Mouse (Mus musculus) erythroblast, adult 5-6 weeks (primary cell): Measurements from ENCODE around the gene Abhd2. TPM values are rescaled to one million over a fixed set of nuclear protein-coding genes. Genes with fewer than 3 reads are reported as not detected.
"Not testable (repeated sequence)": the region's sequence is repeated elsewhere in the genome, so short reads cannot be mapped to it uniquely, and the experiment has no call there.

ENCODE experiments used
- ATAC-seq: replicated peaks from 2 replicates; pipeline ENCODE4 v1.8.0; 2016; ENCODE audit warnings: moderate number of reproducible peaks, mild to moderate bottlenecking, moderate TSS enrichment, inconsistent platforms; ENCODE audit not compliant: poor library complexity, low FRiP score, severe bottlenecking
- total RNA-seq, 2 experiments: library from RNA; stranded (forward) in 1 of 2; stranded (reverse) in 1 of 2; fragments of 150-400 nt in 1 of 2; fragments of 200-764, 138-1000 nt in 1 of 2; gene quantifications; 2 replicates each; pipeline versions ENCODE4 v1.2.3 to v1.2.4; 2015 to 2017; ENCODE audit warnings: low replicate concordance in 2 of 2

The Abhd2 gene
- total RNA-seq, 2 experiments from 2014 or later: 12.1 to 19.6 TPM

DNA sequence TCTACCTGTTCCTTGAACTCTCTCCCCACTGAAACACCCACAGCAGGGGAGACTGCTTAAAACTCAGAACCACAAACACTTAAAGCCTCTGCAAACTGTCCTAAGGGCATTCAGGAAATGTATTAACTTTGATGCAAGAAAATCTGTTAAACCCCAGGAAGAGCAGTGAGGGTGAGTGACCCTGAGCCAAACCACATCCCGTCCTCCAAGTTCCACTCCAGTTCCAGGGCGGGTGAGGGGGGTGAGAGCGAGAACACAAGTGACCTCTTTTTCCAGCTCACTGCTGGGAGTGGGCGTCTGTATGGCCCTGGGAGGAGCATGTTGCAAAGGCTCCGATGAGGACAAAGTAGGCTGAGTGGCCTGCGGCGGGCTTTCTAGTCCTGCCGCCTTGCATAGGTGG, 10.5 kb upstream of the Abhd2 start:
- no peak for ATAC-seq

DNA sequence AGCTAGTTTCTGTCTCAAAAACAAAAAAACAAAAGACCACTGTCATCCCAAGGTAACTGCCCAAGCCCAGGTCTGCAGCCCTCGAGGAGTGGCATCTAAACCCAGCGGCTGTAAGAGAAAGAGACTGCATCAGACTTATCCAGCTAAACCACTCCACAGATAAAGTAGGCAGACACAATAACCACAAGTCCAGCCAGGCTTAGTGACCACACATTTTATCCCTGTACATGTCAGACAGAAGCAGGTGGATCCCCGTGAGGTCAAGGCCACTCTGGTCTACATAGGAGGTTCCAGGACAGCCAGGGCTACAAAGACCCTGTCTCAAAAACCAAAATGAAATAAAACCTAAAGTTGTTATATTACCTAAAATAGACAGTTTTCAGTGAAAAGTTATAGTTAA, 9.2 kb upstream of the Abhd2 start:
- ATAC-seq: no peak

DNA sequence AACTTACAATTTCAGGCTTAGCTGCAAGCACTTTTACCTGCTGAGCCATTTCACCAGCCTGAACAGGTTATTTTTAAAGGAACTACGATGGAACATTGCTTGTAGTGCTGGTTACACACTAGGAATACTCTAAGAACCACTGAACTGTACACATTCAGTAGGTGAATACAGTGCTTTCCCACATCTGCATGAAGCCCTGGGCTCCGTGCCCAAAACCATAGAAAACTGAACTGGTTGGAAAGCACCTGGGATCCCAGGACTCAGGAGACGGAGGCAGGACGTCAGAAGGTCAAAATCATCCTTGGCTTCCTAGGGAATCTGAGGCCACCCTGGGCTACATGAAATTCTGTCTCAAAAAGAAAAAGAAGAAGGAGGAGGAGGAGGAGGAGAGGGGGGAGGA, 6.8 kb upstream of the Abhd2 start:
- no peak for ATAC-seq

DNA sequence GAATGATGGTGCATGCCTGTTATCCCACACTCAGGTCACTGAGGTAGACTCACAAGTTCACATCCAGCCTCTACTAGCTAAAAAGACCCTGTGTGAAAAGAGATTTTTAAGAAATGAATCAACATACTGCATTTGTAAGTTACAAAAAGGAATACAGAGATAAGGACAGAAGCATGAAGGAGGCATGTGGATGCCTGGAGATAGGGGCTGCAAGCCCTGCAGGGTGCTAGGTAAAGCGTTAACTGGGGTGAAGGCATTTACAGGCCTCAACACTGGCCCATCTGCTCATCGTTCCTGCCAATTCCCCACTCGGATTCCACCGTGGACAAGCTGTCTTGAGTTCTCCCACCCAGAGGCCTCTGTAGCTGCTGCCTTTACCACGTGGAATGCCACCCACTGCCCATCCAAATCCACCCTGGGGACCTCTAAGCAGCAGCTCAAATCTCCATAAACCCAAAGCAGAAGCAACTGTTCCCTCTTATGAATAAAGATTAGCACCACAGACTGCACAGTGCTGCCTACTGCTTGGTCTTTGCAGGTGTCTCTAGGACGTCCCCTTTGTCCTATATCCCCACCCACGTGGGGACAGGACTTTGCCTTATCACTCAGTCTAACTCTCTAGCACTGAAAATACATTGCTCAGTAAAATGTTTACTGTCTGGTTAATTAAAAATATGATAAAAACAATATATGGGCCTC, 5.2 kb upstream of the Abhd2 start:
- no peak for ATAC-seq

DNA sequence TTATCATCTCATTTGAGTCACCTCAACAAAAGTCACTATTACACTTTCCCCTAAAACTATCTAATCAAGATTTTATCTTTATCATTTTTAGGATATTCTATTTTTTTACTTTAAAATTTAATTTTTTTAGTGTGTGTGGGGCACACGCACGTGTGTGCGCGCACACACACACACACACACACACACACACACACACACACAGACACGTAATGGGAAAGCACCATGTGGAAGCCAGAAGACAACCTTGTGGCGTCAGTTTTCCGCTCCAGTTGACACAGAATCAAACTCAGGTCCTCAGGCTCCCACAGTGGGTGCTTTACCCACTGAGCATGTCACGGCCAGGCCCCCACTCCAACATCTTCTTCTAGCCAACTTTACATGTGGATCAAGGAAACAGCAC, 4.1 kb upstream of the Abhd2 start:
- no peak for ATAC-seq

DNA sequence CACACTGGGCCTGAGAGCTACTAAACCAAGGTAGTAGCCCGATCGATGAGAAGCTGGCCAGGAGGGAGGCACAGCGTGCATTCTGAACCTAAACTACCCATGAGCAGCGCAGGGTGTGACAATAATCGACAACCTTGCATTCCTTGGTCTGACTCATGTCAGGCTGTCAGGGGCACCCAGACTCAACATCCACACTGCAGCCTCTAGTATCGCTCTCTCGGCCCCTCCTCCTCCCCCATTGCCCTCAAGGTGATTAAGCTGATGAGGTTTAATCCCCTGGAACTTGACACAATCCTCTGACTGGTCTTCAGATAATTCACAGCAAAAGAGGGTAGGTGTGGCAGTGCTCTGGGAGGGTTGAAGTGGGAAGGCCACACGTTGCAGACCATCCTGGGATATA, 3.6 kb upstream of the Abhd2 start:
- no peak for ATAC-seq

DNA sequence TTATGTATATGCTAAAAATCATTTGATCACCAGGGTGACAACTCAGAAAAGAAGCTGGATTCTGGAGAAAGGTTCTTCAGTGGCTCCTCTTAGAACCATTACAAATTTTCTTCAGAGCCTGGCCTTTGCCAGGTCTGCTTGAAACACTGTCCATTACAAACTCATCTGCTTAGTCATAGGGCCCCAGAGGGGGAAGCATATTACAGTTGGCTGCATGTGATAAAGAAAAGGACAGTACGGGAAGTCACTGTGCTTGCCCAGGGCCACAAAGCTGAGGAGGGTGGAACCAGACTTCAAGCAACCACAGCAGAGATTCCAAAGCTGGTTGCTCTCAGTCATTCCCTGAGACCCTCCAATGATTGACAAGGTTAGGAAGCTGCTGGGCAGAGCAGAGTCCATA, 3.1 kb upstream of the Abhd2 start:
- peak; percentile 22 for ATAC-seq

DNA sequence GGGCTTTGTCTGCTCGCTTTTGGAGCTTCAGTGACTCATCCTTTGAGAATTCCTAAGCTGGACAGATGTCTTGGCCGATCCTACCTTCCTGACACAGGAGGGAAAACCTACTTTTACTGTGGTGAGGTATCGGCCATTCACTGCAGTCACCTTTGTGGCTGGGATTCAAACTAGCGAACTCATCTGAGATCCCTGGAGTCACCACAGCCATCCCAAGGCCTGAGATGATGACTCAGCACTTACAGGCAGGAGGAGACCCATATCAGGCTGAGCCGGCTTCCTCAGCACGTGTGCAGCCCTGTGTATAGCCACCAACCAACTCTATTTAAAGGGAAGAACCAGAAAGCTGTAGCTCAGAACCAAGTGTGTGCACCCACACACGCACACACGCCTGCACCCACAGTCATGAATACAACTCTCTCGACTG, 2.0 kb upstream of the Abhd2 start:
- ATAC-seq: peak; percentile 57

DNA sequence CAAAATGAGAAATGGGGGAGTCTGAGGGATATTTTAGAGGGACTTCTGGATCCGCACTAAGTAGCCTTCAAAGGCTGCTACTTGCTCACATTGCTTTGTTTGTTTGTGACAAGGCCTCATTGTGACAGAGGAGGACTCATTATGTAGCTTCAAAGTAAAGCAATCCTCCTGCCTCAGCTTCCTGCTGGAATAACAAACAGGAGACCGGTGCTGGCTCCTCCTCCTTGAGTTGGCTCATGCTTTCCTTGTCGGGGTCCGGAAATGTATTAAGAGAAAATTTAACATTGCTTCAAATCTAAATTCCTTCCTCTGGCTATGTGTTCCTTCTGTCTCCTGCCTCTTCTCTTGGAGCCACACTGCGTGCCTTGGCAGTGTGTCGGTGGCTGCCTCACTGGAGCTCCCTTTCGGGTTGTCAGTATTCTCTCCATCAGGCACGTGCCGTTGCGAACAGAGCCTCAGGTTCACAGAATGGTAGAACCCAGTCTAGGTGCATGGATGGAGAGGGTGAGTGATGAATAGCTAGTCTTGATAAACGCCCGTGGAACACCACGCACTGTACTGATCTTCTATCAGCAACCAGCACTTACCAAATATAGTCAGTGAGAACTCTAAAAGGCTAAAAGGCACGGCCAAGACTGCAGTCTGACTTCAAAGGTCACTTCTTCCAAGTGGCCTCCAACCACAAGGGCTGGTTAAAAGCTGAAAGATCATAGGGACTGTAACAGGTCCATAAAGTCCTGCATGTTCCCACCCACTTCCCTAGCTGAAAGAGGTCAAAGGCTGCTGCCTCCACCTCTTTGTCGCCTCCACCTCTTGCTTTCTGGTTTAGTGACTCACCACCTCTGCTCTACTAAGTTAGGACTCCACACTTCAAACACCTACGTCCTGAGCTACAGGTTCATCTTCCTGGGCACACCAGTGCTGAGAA, 874 bp upstream of the Abhd2 start:
- peak; percentile 12; the same call in 1 of the 2 replicates for ATAC-seq

DNA sequence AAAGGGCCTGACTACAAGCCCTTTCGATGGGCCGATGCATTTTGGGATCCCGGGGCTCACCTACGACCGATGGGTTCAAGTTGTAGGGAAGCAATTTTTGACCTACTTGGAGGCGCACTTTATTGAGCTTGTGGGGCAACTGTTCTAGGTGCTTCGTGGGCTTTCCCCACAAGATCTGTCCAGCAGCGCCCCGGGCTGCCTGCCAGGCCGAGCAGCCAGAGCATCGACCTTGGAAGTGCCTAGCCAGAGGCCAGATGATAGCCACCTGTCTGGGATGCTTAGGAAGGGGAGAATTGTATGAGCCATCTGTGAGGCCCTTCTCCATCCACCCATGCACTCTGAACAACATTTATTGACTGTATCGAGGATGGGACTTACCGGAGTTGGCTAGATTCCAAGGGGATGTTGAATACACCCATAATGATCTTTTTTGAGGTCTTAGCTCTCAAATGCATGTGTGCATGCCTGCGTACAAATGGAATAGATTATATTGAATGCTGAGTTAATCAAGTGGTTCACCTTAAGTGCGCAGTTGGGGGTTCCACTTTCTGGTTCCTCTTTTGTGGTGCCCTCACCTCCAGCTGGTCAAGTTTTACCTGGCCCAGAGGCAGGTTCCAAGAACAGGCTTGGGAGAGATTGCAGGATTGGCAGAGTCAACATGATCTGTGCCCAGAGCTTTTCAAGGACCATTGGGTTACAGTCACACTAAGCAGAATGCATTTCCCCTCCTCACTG, 906 bp downstream of the Abhd2 start:
- ATAC-seq: peak; percentile 3; the same call in 1 of the 2 replicates

DNA sequence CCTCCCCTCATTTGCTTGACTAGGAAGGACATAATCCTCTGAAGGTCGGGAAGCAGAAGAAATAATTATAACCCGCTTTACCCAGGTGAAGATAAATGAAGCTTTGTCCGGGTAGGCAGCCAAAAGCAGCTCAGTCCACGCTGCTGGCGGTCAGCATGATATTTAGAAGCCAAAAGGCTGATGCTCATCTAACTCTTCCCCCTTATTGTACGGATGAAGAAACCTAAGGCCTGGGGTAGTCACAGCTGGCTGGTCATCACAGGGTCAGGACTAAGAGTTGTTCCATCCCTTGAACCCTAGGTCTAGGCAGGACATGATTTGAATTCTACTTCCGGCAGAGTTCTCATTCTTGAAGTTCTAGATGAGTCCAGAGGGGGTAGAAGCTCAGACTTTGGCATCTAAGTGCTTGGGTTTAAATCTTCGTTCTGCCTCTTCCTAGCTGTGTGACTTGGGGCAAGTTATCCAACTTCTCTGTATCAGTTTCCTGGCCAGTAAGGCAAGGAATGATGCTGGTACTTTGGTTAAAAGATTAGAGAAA, 1.5 kb downstream of the Abhd2 start:
- ATAC-seq: no peak

DNA sequence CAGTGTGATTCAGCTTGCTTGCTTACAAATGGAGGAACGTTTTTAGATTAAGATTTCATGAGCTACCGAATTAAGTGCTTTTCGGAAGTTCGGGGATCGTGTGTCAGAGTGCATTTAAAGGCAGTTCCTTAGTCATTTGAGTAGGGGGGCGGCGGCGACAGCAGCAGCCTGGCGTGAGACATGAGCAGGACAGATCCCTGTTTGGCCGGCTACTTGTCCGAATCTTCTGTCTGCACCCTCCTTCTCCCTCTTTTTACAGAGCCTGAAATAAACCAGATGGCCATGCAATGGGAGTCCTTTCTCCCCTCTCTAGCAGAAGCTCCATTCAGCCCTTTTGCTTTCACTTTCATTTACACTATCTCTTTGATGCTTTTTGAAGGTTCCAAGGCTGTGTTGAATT, 2.3 kb downstream of the Abhd2 start:
- ATAC-seq: no peak

DNA sequence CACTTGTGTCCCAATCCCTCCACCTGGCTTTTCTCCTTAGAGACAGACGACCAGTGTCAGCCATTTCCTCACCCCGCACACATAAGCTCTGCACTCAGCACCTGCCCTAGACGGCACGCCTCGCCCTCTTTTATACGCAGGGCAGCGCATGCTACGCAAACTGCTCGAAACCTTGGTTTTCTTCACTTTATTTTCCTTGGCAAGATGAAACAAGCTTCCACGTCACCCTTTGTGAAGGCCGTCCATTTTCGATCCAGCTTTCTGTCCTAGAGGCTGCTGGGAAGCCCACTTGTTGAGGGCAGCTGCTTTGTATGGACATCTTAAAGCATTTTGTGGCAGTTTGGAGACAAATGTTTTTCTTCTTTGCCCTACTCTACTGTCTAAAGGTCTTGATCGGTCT, 5.4 kb downstream of the Abhd2 start:
- no peak for ATAC-seq

DNA sequence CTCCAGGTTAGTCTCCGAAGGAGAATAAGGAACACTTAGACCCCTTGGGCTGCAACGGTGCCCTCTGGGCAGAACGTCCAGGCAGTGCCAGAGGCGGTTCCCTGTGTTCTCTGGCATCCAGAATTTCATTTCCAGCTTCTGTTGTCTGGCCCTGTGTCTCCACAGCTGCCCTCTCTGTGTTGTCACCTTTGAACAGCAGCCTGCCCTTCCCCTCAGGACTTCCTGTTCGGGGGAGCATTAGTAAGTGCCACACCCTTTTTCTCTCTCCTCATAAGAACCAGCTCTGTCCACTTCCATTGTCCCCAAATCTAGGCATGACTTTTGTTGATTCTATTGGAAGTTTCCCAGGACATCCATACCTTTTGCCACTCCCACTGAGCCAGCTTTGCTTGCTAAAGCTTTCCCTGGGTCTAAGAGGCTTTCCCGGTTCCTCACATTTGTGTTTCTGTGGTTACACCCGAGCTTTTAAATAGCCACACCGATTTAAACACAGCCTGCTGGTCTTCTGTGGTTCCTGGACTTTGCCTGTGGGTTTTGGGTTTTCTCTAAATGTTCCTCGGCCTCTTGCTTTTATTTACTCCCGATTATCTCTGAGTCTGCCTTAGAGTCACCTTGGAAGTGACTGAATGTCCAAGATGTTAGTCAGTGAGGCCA, 6.5 kb downstream of the Abhd2 start:
- ATAC-seq: no peak

DNA sequence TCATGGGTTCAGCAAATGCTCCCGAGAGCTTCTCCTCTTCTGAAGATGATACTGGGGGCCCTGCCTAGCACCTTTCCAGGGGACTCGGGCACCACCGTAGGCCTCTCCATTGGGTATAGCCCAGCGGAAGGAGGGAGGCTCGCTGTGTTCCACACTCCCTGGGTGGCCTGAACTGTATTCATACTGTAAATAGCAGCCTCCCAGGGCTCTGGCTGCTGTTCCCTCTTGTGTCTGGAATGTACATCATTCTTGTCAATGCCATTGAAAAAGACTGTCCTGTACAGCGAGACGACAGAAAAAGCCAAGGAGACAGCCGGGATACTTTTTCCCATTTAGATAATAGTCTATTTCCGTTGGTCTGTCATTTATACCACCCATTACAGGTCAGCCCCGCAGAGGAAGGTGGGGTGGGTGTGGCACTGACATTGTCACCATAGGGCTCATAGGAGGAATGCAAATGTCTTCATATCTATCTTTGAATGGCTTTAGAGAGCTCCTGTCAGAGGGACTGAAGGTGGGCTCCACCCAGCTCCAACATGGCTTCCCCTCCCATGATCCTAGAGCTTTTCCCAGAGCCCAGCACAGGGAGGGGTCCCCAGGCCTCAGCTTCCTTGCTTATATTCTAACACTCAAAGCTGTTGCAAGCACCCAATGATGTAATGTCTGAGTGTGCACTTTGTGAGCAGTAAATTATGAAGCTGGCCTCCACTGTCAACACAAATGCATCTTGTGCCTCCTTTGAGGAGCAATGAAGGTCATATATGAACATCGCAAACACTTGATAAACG, 10.1 kb downstream of the Abhd2 start:
- 0 out of 2 replicates have a peak, but pooled peaks have one; percentile 22 for ATAC-seq

DNA sequence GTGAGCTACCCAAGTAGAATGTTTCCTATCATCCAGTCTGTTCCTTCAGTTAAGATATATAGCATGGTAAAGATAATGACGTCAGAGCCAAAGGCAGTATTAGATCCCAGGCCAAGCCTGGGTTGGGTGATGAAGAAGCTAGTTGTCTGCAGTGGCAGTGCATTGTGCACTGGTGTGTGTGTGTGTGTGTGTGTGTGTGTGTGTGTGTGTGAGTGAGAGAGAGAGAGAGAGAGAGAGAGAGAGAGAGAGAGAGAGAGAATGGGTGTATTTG, 10.6 kb downstream of the Abhd2 start:
- ATAC-seq: not testable (repeated sequence)

DNA sequence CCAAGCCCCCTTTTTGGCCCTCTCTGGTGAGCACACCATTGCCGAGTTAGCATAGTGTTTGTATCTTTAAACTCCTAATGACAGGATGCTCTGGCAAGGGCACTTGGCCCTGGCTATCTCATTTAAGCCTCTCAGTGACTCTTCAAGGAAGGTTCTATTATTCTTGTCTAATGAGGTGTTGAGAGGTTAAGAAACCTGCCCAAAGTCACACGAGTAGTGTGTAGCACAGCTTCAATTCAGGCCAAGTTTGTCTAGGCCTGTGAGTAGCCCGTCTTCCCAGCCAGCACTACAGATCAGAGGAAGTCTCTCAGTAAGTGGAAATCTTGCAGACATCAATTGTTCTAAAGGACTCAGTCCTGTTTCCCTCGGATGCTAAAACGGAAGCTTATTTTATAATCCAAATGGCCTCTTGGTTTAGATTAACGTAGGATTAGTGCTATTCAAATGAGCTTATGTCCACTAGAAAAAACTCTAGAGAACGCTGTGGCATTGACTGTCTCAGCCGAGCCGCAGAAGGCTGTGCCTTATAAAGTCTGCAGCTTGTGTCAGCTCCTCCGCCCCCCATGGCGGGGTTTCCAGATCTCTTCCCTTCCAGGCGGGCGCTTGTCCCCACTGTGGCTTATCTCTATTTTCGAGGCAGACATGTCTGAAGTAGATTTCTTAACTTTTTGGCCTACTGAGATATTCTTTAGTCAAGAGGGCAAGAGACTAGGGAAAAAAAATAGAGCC, 11.3 kb downstream of the Abhd2 start:
- peak; percentile 62; the same call in 1 of the 2 replicates for ATAC-seq

DNA sequence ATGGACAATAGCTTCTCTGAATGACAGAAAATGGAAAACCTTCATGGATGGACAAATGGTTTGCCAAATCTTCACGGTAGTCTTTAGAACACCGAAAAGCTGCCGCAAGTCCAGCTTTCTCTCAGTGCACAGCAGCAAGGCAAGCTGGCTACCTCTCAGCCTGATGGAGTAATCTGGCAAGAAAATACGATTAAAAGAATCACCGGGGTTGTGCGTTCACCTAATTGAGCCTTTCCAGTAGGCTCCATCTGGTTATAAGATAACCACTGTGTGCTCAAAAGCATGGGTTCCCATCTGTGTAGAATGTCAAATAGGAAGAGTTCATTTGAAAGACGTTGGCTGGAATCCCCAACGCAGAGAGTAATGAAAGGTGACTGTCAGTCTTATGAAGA, 11.9 kb downstream of the Abhd2 start:
- no peak for ATAC-seq

DNA sequence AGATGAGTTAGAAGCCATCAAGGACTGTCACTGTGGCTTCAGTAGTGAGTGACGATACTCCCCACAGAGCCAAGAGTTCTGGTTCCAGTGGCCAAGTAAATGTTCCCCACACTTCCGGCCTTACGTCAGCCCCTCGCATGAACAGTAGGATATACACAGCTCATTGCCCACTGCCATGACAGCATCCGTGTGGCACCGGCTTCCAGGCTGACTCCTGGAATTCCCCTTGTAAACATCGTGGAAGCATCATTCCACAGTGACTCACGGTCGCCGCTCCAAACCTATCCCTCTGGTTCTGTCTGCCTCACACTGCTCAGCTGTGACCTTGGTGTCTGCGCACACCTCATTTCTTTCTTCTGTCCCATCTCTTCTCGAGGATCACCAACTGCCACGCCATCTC, 12.4 kb downstream of the Abhd2 start:
- no peak for ATAC-seq
